Mouse (Mus musculus) thymus, adult 2 months (tissue): Measurements from ENCODE around the gene Olfr965.

Source experiments
- CTCF ChIP-seq: fragments of 200-500 bp; IDR thresholded peaks from 2 replicates; pipeline ENCODE4 v1.5.1; 2012; ENCODE audit warnings: mild to moderate bottlenecking, control low read depth, low read length, moderate library complexity, borderline replicate concordance; ENCODE audit not compliant: control insufficient read depth, poor library complexity, insufficient read depth; ENCODE audit errors: extremely low read depth
- POLR2A ChIP-seq: fragments of 200-500 bp; IDR thresholded peaks from 2 replicates; pipeline ENCODE4 v1.6.1; 2012; ENCODE audit warnings: mild to moderate bottlenecking, low read length, control low read depth, moderate library complexity; ENCODE audit not compliant: control insufficient read depth, poor library complexity, insufficient read depth; ENCODE audit errors: extremely low read depth

DNA sequence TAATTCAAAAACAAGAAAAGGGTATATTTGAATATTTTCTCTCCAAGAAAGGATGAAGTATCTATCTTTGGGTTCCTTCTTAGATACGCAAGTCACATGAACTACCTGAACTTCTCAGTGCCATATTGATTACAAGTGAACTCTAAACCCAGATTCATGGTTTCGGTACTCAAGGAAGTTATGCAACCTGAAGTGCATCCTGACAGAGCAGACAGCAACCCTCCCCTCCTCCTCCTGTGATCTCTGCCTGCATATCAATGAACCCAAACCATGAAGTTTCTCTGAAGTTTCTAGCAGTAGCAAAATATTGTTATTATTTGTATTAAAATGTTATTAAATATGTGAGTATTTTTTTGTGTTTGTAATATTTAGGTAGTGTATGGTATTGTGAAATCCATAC lies 32.6 kb upstream of the Olfr965 start:
- no peak for TF ChIP-seq CTCF
- no peak for TF ChIP-seq POLR2A
